Mouse (Mus musculus) lung, embryonic 14.5 days (tissue): ENCODE results near the gene Tank. TPM values are rescaled to one million over a fixed set of nuclear protein-coding genes. Genes with fewer than 3 reads are reported as not detected.

Source experiments
- ATAC-seq: fragments of 200-750 bp; cut with Nextera tagmentation; 2 replicates; pipeline ENCODE4 v1.8.0; 2017; ENCODE audit warnings: mild to moderate bottlenecking, moderate TSS enrichment, moderate library complexity; ENCODE audit not compliant: insufficient read depth
- DNase-seq: peaks from one replicate; pipeline ENCODE4 v3.0.0-alpha.2; 2015
- H3K27ac ChIP-seq: fragments of 300-500 bp; sonication (generic); 2 replicates; pipeline ENCODE4 v1.5.1; 2014; ENCODE audit warnings: low read depth, mild to moderate bottlenecking, moderate library complexity
- H3K27me3 ChIP-seq: fragments of 300-500 bp; sonication (generic); 2 replicates; pipeline ENCODE4 v1.6.1; 2014; ENCODE audit warnings: low read length, control low read depth; ENCODE audit not compliant: insufficient read depth
- H3K36me3 ChIP-seq: fragments of 300-500 bp; sonication (generic); 2 replicates; pipeline ENCODE4 v1.6.1; 2014; ENCODE audit warnings: control low read depth; ENCODE audit not compliant: insufficient read depth
- H3K4me1 ChIP-seq: fragments of 300-500 bp; sonication (generic); 2 replicates; pipeline ENCODE4 v1.6.1; 2014; ENCODE audit warnings: antibody characterized with exemption, control low read depth; ENCODE audit not compliant: insufficient read depth
- H3K4me2 ChIP-seq: fragments of 300-500 bp; sonication (generic); 2 replicates; pipeline ENCODE4 v1.6.1; 2014; ENCODE audit warnings: mild to moderate bottlenecking
- H3K4me3 ChIP-seq: fragments of 300-500 bp; sonication (generic); 2 replicates; pipeline ENCODE4 v1.5.1; 2014; ENCODE audit warnings: low read depth, low read length
- H3K9ac ChIP-seq: fragments of 300-500 bp; sonication (generic); 2 replicates; pipeline ENCODE4 v1.6.1; 2014
- H3K9me3 ChIP-seq: fragments of 300-500 bp; sonication (generic); 2 replicates; pipeline ENCODE4 v1.6.1; 2016; ENCODE audit warnings: low read depth, low read length, control low read depth
- CTCF ChIP-seq: IDR thresholded peaks from 2 replicates; pipeline ENCODE4 v1.5.1; 2016; ENCODE audit warnings: antibody characterized with exemption, low read depth
- WGBS: fragments of 180-500 bp; shearing (Covaris S2); extraction: QIAGEN DNeasy Blood & Tissue Kit; methylation state at CpG from one replicate; pipeline ENCODE4 v1.1.7; 2014; 5-methylcytosine and 5-hydroxymethylcytosine counted together
- polyA plus RNA-seq: library from polyadenylated mRNA; unstranded; fragments of >200 nt; fragmentation: Nextera tagmentation; extraction: Ambion mirVana; gene quantifications from 2 replicates; pipeline ENCODE4 v1.2.1, GENCODE M21; 2014

Tank gene
- polyA plus RNA-seq, 1 experiment from 2014 or later = 32.5 TPM

- Histone ChIP-seq H3K9ac (no peak overlapping the region), H3K9me3 (no peaks in the 10 kb centered on the region), H3K4me1 (no peaks in the 10 kb centered on the region), H3K4me3 (no peak overlapping the region), H3K27ac (no peak overlapping the region), H3K27me3 (no peaks in the 10 kb centered on the region), H3K4me2 (no peak overlapping the region), H3K36me3 (no peaks in the 10 kb centered on the region)
- DNase-seq = no peak
- 53% methylated on average over 5 of the region's 5 CpGs for WGBS
- TF ChIP-seq CTCF = no peak
- ATAC-seq = no peak
These were observed 26.7 kb upstream of the Tank start for GRCm38 (mm10) chr2:61551680-61552079.

- Histone ChIP-seq H3K4me2 (no peak overlapping the region), H3K4me1 (no peaks in the 10 kb centered on the region), H3K27me3 (no peaks in the 10 kb centered on the region), H3K9me3 (no peaks in the 10 kb centered on the region), H3K36me3 (no peaks in the 10 kb centered on the region), H3K9ac (no peak overlapping the region), H3K27ac (no peak overlapping the region), H3K4me3 (no peak overlapping the region)
- ATAC-seq = no peak
- WGBS = 78% methylated on average over 7 of the region's 7 CpGs
- TF ChIP-seq CTCF = no peak
- no peak for DNase-seq
These were observed 23.0 kb upstream of the Tank start for GRCm38 (mm10) chr2:61555367-61555766.

GRCm38 (mm10) chr2:61555825-61556224 is 22.6 kb upstream of the Tank start:
- ATAC-seq (no peak), DNase-seq (no peak)
- no peak for TF ChIP-seq CTCF
- no peak overlapping the region for H3K4me3 ChIP-seq
- WGBS = 71% methylated on average over 2 of the region's 2 CpGs
- no peak overlapping the region for H3K4me2 ChIP-seq
- H3K9ac ChIP-seq = no peak overlapping the region
- no peaks in the 10 kb centered on the region for H3K27me3 ChIP-seq
- H3K27ac ChIP-seq = no peak overlapping the region
- no peaks in the 10 kb centered on the region for H3K4me1 ChIP-seq
- no peaks in the 10 kb centered on the region for H3K9me3 ChIP-seq
- no peaks in the 10 kb centered on the region for H3K36me3 ChIP-seq

- WGBS = 63% methylated on average over 3 of the region's 3 CpGs
- no peak for DNase-seq
- Histone ChIP-seq H3K4me1 (no peaks in the 10 kb centered on the region), H3K9ac (no peak overlapping the region), H3K4me2 (no peak overlapping the region), H3K36me3 (no peaks in the 10 kb centered on the region), H3K9me3 (no peaks in the 10 kb centered on the region), H3K27ac (no peak overlapping the region), H3K4me3 (no peak overlapping the region), H3K27me3 (no peaks in the 10 kb centered on the region)
- no peak for TF ChIP-seq CTCF
- ATAC-seq = no peak
These were observed 21.7 kb upstream of the Tank start for GRCm38 (mm10) chr2:61556639-61557038.

DNA sequence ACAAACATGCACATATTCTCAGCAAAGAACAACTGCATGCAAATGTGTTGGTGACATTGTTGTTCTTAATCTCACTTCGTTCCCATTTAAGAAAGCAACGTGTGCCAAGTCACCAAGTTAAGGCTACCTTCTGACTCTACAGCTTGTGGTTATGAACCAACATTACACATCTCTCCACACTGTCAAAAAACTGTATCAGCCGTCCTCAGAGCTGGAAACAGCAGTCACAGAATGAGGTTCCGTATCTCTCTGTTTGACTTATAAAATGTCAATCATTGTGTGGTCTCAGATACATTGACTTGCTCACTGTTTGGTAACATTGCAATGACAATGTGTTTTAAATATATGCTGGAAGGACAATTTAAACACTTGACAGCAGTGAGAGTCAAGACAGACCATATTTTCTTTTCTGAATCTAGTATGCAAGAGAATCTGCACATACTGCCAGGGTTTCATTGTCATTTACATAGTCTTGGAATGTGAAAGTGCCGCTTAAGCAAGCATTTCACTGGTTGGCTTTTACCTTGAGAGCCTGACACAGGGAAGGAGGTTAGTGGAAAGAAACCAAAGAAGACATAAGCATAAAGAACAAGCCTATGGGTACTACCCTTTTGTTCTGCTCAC is 20.4 kb upstream of the Tank start:
- H3K4me1 ChIP-seq = no peaks in the 10 kb centered on the region
- no peak overlapping the region for H3K4me2 ChIP-seq
- WGBS = 55% methylated on average over 5 of the region's 5 CpGs
- H3K27ac ChIP-seq = no peak overlapping the region
- TF ChIP-seq CTCF = no peak
- DNase-seq (no peak), ATAC-seq (no peak)
- H3K4me3 ChIP-seq = no peak overlapping the region
- H3K9me3 ChIP-seq = no peaks in the 10 kb centered on the region
- no peak overlapping the region for H3K9ac ChIP-seq
- H3K36me3 ChIP-seq = no peaks in the 10 kb centered on the region
- H3K27me3 ChIP-seq = no peaks in the 10 kb centered on the region

DNA sequence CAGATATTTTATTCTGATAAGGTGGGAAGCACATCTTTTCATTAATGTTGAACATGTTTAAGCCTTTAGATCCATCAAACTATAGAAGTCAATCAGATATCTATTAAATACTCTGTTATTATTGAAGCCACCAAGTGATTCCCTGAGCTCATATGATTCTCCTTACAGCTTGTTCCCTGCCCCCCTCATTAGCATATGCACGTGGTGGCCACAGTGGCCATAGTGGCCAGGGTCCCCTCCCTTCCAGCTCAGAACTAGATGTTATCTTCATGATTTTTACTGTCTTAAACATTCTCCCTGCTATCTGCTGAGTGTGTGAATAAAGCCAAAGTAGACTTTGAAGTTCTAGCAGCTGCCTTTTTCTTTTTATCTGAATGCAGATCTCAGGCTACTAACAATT is 17.3 kb upstream of the Tank start:
- no peak overlapping the region for H3K4me3 ChIP-seq
- DNase-seq (no peak), ATAC-seq (no peak)
- no peaks in the 10 kb centered on the region for H3K4me1 ChIP-seq
- no peaks in the 10 kb centered on the region for H3K9me3 ChIP-seq
- H3K36me3 ChIP-seq = no peaks in the 10 kb centered on the region
- H3K27me3 ChIP-seq = no peaks in the 10 kb centered on the region
- H3K4me2 ChIP-seq = no peak overlapping the region
- no peak for TF ChIP-seq CTCF
- H3K9ac ChIP-seq = no peak overlapping the region
- 10% methylated on average over 1 of the region's 1 CpGs for WGBS
- no peak overlapping the region for H3K27ac ChIP-seq

GRCm38 (mm10) chr2:61563202-61563601 is 15.2 kb upstream of the Tank start:
- Histone ChIP-seq H3K4me2 (no peak overlapping the region), H3K4me1 (no peaks in the 10 kb centered on the region), H3K9me3 (no peaks in the 10 kb centered on the region), H3K36me3 (no peaks in the 10 kb centered on the region), H3K27ac (no peak overlapping the region), H3K9ac (no peak overlapping the region), H3K27me3 (no peaks in the 10 kb centered on the region), H3K4me3 (no peak overlapping the region)
- ATAC-seq (no peak), DNase-seq (no peak)
- TF ChIP-seq CTCF = no peak
- 80% methylated on average over 6 of the region's 6 CpGs for WGBS
